Comparison of ENCODE assay signal across 32 mouse cellular contexts in genomic region chr8:61774161-61774560, GRCm38 (mm10).
"Had no signal": no experiment of that assay in that cellular context is flagged by ENCODE, and none has a peak within 500 bp of the region (broad histone marks: within the 10 kb centered on the region; RNA-seq: fewer than 3 reads in every experiment).

No protein-coding gene starts in this region.

- DNase-seq: left cerebral cortex, postnatal 4 days; liver; liver, embryonic 13.5 days; liver, postnatal 0 days; lung, adult 18-20 months; lung, adult 2 months; lung, embryonic 14.5 days; lung, postnatal 10 days; lung, postnatal 14 days; lung, postnatal 36 days; lung, postnatal 4 days; midbrain, embryonic 14.5 days had no signal

- H3K27me3 ChIP-seq: limb, embryonic 12.5 days; limb, embryonic 13.5 days; limb, embryonic 15.5 days; liver, embryonic 12.5 days; liver, embryonic 13.5 days; liver, embryonic 15.5 days; lung, embryonic 15.5 days; megakaryocyte, embryonic 14.5 days; midbrain, embryonic 12.5 days; midbrain, embryonic 13.5 days; midbrain, embryonic 15.5 days; neural tube, embryonic 12.5 days had no signal

- H3K9me3 ChIP-seq: limb, embryonic 10.5 days; limb, embryonic 12.5 days; limb, embryonic 13.5 days; limb, embryonic 15.5 days; liver, embryonic 12.5 days; liver, embryonic 13.5 days; liver, embryonic 15.5 days; lung, embryonic 15.5 days; megakaryocyte, embryonic 14.5 days; midbrain, embryonic 10.5 days; midbrain, embryonic 12.5 days; midbrain, embryonic 13.5 days; midbrain, embryonic 15.5 days; neural tube, embryonic 12.5 days had no signal

- H3K9ac ChIP-seq: limb, embryonic 12.5 days; limb, embryonic 13.5 days; limb, embryonic 15.5 days; liver, embryonic 12.5 days; liver, embryonic 13.5 days; liver, embryonic 14.5 days; liver, embryonic 15.5 days; liver, postnatal 0 days; lung, embryonic 14.5 days; lung, embryonic 15.5 days; midbrain, embryonic 12.5 days; midbrain, embryonic 13.5 days; midbrain, embryonic 15.5 days; neural tube, embryonic 12.5 days had no signal

- H3K27ac ChIP-seq: limb, embryonic 10.5 days; limb, embryonic 12.5 days; limb, embryonic 13.5 days; limb, embryonic 15.5 days; liver, embryonic 12.5 days; liver, embryonic 13.5 days; liver, embryonic 14.5 days; liver, embryonic 15.5 days; lung, embryonic 15.5 days; macrophage; midbrain, embryonic 10.5 days; midbrain, embryonic 12.5 days; midbrain, embryonic 13.5 days; midbrain, embryonic 15.5 days; neural tube, embryonic 12.5 days had no signal

- H3K4me2 ChIP-seq: limb, embryonic 12.5 days; limb, embryonic 13.5 days; limb, embryonic 15.5 days; liver, embryonic 11.5 days; liver, embryonic 12.5 days; liver, embryonic 13.5 days; liver, embryonic 15.5 days; lung, embryonic 14.5 days; lung, embryonic 15.5 days; midbrain, embryonic 11.5 days; midbrain, embryonic 12.5 days; midbrain, embryonic 13.5 days; midbrain, embryonic 15.5 days; neural tube, embryonic 12.5 days had no signal

- H3K4me1 ChIP-seq: liver, embryonic 12.5 days; liver, embryonic 13.5 days; liver, embryonic 15.5 days; midbrain, embryonic 10.5 days; midbrain, embryonic 12.5 days; midbrain, embryonic 13.5 days; midbrain, embryonic 15.5 days; neural tube, embryonic 12.5 days had no signal

- ATAC-seq: liver, embryonic 12.5 days; liver, postnatal 0 days; lung, postnatal 0 days; midbrain, embryonic 13.5 days; midbrain, embryonic 15.5 days; midbrain, embryonic 16.5 days had no signal

- H3K36me3 ChIP-seq: limb, embryonic 10.5 days; limb, embryonic 12.5 days; limb, embryonic 13.5 days; limb, embryonic 15.5 days; liver, embryonic 12.5 days; liver, embryonic 13.5 days; liver, embryonic 15.5 days; lung, embryonic 15.5 days; midbrain, embryonic 10.5 days; midbrain, embryonic 12.5 days; midbrain, embryonic 13.5 days; midbrain, embryonic 15.5 days; neural tube, embryonic 12.5 days had no signal

- H3K4me3 ChIP-seq: limb, embryonic 10.5 days; limb, embryonic 12.5 days; limb, embryonic 13.5 days; limb, embryonic 15.5 days; liver, embryonic 12.5 days; liver, embryonic 13.5 days; liver, embryonic 15.5 days; lung, embryonic 15.5 days; megakaryocyte, embryonic 14.5 days; midbrain, embryonic 10.5 days; midbrain, embryonic 12.5 days; midbrain, embryonic 13.5 days; midbrain, embryonic 15.5 days; myocyte; neural tube, embryonic 12.5 days had no signal
